Mouse (Mus musculus): ENCODE measurements around the gene Nfic. TPM values are rescaled to one million over a fixed set of nuclear protein-coding genes. Genes with fewer than 3 reads are reported as not detected.

Nfic gene
- polyA plus RNA-seq, 1 experiment: 33.6 TPM

DNA sequence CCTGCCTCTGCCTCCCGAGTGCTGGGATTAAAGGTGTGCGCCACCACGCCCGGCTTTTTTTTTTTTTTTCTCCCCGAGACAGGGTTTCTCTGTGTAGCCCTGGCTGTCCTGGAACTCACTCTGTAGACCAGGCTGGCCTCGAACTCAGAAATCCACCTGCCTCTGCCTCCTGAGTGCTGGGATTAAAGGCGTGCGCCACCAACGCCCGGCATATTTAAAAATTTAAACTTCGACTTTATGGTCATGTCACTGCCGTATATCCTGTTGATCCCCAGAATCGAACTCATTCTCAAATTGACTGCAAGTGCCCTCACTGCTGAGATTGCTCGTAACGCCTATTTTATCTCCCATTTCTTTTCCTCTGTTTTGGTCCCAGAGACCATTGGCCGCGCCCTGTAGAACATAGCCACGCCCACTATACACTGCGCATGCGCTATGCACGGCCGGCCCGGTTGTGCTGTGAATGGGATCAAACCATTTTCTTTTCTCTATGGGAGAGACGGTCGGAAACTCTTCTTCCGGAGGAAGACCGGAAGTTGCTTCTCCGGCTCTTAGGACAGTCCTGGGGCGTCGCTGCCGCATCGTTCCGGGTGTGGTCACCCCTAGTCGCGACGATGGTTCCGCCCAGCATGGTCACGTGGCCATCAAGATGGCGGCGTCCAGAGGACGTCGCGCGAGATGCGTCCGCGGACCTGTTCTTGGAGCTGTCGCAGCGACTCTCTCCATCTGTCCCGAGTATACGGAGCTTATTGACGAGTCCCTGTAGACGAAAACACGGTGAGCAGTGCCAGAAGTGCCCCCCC lies 71.4 kb downstream of the Nfic start, which contains the start of the genes Dohh and Gm48551:
Gene Dohh, plus strand, starts transcription at position 627 of the 803 bp plus-strand sequence.
Gene Gm48551, plus strand, starts transcription at position 665 of the 803 bp plus-strand sequence.
- peak; percentile 86 for DNase-seq (ENCODE audit: low read depth)

DNA sequence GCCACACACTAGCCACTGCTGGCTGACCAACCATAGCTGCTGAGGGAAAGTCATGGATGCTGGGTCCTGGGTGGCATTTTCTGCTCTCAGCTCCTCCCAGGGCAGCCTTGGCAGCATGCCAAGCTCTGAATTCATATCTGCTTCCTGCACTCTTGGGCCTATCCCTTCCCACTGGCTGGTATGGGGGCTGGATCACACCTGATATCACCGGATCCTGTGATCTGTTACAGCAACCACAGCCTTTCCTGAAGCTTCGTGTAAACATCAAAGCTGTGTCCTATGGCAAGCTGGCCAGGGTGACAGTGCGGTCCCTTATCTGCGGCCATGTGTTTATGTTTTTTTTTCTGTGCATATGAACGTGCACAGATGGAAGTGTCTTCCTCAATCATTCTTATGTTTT lies 73.4 kb downstream of the Nfic start:
- no peak for DNase-seq (ENCODE audit: low read depth)

DNA sequence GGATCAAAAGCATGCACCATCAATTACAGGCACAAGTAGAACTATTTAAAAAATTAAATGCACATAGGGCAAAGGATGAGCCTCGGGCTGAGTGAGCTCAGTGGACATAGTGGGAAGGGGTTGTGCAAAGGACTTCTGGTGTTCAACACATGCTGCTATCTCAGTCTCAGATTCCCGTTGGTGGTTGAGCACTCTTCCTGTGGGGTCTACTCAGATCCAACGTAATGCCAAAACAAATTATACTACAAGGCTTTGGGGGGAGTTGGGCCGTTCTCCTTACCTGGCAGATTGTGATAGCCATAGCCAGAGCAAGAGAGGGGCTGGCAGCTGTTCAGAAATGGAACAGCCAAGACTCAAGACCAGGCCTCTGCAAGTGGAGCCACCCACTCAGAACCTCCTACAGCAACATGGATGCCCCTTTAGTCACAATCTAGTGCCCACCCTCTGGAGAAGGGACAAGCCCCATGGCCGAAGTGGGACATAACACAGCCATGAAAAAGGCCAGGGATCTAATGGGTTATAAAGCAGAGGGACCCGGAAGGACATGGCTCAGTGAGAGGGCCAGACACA lies 75.5 kb downstream of the Nfic start:
- no peak for DNase-seq (ENCODE audit: low read depth)

DNA sequence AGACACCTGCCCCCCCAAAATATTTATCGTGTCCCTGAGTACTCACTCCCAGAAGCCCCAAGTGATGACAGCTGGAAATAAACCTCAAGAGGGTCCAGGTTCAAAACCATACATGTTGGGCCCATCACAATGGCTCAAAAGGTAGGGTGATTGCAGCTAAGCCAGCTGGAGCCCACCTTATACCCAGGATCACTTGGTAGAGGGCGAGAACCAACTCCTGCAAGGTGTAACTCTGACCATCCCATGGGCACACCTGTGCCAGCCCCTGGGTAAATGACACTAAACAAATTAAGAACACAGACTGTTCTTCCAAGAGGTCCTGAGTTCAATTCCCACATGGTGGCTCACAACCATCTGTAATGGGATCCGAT lies 76.3 kb downstream of the Nfic start:
- DNase-seq (ENCODE audit: low read depth): no peak

DNA sequence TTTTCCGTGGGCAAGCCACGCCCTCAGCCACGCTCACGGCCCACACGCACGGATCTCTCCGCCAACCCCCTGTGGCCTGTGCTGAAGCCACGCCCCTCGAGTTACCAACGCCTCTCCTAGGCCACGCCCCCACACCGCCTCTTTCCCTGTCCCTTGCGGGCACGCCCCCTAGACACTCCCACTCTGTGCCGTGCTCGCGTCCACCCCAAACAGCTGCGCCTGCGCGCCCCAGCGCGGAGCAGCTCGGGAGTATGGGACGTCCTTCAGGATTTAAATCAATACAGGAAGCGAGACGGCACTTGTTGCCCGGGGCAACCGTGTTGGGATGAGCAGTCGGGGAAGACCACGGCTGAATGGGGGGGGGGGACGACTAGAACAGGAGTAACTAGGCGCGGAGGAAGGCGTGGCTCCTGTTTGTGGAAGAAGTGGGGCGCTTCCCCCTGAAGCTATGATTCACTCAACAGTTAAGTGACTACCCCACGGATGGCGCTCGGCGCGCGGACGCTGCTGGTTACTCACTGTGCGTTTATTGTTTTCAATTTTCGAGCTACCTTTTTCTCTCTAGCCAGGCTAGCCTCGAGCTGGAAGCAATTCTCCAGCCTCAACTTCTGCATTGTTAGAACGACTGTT lies 76.8 kb downstream of the Nfic start:
- DNase-seq (ENCODE audit: low read depth): peak; percentile 91

DNA sequence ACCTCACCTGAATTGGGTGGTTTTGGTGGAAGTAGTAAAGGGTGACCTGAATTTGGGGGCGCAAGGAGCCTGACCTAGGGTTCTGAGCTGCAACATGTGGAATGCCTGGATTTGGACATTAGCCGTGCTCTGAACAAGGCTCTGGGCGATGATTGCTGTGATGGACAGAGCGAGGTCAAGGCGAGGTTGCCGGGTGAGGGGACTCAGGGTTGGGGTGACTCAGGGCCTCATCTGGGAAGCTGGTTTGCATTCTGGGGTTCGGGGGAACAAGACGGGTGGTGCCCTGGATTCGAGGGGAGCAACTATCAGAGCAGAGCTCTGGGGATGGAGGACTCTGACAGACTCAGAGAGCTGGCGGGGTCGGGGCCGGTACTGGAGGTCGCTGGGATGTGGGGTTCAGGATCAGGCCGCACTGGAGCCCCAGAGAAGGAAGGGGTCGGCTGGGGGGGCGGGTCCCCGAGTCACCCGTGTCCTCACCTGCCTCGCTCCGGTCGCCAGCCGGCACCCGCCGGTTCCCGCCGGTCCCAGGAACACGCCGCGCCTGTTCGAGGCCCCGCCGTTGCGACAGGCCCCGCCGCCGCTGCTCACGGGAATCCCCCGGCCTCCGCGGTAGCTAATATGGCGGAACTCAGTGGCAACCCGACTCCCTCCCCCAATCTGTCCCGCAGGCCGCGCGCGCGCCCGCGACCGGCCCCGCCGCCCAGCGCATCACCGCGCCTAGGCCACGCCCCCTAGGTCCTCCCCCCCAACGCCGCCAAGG lies 77.5 kb downstream of the Nfic start, which contains the start of gene Fzr1:
Gene Fzr1, minus strand, starts transcription at position 724 of the 760 bp plus-strand sequence.
- DNase-seq (ENCODE audit: low read depth): no peak

DNA sequence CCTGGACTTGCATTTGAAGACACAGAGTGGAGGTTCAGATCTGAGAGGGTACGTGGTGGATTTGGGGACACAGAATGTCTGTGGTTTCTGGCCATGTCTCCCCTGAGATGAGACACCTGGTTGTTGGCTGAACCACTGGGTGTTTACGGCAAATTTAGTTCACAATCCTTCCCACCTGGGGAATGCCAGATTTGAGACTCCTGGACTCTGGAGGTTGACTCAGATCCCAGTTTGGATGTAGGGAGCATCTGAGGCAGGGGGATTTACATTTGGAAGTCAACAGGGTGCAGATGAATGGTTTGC lies 78.1 kb downstream of the Nfic start:
- no peak for DNase-seq (ENCODE audit: low read depth)

DNA sequence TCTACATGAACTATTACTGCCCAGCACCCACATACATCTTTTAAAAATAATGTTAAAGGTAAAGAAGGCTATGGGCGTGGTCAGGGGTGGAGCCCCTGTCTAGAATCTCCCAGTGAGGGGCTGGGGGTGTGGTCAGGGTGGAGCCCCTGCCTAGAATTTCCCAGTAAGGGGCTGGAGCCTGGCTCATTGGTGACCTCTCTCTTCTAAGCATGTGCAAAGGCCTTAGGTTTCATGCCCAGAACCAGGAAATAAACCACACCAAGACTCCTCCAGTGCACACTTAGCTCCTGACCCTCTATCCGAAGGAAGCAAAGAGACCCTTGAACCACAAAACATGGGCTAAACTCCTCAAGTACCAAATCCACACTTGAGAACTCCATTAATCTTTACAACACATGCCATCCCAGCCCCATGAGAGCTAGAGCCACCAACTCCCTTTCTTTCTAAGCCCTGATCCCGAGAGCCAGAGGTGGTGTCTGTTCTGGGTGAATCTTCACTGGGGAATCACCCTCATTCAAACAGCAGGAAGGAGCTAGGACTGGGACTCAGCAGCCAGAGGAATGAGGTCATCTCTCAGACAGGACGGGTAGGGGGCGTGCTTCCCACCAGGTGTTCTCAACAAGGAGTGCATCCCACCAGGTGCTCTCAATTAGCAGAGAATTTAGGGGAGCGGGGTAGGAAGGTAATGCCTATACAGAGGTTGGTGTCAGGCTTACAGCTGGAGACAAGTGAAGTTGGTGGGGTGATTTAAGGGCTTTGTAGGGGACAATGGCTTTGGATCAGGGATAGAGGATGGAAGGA lies 78.7 kb downstream of the Nfic start:
- DNase-seq (ENCODE audit: low read depth): no peak

DNA sequence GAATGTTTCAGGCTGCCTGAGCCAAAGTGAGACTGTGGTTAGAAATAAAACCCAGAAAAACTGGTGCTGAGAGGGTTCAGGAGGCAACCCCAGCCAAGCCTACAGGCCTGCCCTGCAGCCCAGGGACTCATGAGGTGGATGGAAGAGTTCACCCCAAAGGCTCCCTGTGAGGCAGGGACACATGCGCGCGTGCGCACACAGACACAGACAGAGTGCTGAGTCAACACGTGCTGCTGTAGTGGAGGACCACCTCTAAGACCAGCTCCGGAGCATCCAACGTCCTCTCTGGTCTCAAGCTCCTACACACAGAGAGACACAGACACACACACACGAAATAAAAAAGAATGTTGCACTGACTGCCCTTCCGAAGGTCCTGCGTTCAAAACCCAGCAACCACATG lies 80.1 kb downstream of the Nfic start:
- DNase-seq (ENCODE audit: low read depth): no peak

DNA sequence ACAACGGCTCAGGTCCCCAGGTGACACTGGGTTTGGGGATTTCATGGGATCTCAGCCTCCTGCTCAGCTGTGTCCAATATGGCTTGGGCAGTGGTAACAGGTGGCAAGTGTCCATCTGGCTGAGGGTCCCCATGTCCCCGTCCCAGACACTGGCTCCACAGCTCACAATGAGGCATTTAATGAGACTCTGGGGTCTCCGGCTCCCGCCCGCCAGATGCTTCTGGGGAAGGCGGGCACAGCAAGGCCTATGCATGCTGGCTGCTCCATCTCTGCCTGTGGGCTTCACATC lies 88.3 kb downstream of the Nfic start:
- no peak for DNase-seq (ENCODE audit: low read depth)

DNA sequence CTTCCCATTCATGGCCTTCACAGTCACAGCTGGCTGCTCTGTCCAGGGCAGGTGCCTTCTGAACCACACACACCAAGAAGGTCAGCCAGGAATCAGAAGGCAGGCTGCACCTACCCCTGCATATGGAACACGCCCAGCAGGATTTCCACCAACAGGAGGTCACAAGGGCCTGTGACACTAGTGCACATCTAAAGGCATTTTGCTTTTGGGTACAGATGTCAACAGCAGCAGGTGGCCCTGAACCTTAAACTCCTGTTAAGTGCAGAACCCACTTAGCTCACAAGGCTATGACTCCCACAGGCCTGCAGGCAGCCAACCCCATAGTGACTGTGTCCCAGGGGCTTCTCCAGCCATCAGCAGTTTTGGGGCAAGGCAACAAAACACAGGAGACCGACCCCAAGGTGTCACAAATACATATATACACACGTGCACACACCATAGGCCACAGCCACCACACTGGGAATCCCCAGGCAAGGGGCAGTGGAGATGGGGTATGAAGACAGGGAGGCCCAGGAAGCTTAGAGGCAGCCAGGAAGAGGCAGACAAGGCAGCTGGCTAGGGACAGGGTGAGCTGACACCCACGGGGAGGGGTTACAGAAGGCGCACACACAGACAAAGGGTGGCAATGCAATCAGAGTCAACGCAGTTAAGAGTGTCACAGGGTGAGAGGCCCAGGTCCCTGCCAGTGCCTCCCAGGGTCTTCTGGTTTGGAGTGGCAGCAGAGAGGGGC lies 88.8 kb downstream of the Nfic start:
- DNase-seq (ENCODE audit: low read depth): no peak

DNA sequence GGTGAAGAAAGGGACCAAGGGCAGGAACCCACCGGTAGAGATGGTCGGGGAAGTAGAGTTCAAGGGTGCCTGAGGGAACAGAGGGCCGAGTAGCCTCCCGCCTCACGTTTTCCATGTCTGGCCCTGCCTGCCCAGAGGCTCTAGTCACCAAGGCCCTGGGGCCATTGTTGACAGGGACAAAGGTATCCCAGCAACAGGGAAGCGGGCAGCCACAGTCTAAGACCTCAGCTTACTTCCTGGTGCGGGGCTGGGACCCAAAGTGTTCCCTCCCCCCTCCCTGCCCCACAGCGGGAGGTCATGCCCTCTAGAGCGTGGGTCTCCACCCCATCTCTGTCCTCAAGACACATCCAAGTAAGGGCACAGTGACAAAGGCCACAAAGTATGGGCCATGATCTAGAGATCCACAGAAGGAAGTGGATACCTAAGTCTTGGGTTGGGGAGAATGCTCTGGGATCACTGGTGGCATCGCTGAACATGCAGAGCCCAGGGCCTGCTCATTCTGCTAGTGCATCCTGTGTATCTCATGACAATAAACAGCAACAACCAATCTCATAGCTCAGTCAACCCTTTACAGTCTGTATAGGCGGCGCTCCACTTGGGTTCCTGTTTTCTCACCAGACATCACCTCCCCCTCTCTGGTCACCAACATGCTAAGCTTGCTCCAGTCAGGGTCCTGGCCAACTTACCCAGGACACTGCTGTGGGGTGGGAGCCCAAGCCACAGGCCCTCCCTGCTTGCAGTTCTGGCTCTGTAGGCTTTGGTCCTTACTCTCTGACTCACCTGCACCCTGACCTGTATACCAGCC lies 89.6 kb downstream of the Nfic start, which contains the start of gene 4930404N11Rik:
Gene 4930404N11Rik, minus strand, starts transcription at position 145 of the 805 bp plus-strand sequence.
- DNase-seq (ENCODE audit: low read depth): no peak

DNA sequence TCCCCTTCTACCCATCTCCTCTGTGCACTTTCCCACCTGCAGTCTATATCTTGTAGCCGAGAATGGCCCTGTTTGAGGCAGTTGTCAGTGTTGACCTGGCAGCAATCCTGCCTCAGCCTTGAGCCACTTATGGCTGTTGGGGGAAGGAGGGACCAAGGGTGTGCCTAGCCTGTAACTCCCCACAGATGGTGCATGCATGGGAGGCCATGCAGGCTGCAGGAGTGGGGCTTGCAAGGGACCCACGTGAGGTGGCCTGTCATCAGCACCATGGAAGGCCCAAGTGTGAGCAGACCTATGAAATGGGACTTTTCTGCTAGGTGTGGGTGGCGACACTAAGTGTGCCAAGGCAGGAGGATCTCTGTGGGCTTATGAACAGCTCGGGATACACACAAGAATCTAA lies 90.4 kb downstream of the Nfic start:
- DNase-seq (ENCODE audit: low read depth): no peak

DNA sequence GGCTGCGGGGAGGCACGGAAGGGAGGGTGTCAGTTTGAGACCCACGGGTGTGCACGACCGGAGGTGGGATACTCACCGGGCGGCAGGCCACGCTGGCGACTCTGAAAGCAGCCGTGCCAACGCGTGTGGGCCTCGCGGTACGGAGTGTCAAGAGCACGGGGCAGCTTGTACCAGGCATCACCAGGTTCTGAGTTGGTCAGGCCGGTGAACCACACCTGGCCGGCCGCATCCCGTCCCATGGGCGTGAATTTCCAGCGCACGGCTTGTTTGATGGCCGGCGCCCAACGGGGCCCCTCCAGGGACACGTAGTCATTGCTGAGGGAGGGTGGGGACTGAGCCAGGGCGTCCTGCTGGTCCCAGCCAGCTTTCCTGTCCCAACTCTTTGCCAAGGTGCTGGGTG lies 90.8 kb downstream of the Nfic start:
- DNase-seq (ENCODE audit: low read depth): no peak

DNA sequence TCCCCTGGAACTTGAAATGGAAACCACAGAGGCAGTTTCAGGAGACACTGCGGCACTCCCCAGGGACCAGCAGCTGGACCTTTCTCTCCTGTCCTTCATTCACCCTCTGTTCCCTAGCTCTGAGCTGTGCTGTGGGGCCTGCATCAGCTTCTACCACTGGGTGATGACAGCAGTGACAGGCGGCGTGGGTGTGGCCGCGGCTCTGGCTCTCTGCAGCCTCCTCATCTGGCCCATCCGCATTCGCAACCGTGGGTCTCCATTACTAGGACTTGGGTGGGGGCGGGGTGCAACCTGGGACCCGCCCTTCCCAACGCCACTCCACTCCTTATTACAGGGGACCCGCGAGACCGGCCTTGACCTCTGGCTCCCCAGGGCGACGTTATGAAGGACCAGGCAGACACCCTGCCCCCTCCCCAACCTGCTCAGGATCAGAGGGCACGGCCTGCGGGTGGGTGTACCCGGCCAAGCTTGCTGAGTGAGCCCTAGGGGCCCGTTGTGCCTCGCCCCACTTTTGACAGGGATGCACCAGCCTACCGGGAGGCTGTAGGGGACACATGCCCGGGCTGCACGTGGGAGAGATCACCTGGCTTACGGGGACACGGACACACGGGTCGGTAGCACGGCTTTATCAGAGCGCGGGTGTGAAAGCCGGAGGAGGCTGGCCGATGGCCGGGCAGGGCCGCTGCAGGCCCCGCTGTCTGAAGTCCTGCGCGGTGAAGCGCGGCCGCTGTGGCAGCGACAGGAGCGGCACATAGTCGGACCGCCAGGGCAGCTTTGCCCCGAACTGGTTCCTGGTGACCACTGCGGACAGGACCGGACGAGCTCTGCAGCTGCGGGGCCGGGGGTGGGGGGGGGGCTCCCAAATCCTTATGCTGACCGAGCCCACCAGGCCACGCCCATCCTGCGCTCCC lies 91.7 kb downstream of the Nfic start:
- DNase-seq (ENCODE audit: low read depth): no peak

DNA sequence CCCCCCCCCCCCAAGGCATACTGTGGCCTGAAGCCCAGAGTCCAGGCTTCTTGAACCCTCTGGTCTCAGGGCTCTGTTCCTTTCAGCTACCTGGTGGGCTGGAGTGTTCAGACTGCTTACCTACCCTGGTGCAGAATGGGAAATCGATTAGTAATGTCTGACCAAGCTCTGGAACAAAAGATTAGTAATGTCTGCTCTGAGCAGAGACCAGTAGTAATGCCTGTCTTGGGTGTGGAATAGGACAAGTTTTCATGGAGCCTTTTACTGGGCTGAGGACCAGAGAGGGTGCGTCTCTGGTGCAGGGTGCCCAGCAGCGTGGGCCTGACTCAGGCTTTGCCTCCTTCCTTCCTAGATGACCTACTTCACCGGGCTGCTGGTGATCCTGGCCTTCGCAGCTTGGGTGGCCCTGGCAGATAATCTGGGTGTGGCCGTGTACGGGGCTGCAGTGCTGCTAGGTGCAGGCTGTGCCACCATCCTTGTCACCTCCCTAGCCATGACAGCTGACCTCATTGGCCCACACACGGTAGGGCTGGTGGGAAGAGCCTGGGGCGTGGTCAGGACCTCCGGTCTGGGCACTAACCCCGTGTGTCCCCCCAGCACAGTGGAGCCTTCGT lies 93.0 kb downstream of the Nfic start:
- no peak for DNase-seq (ENCODE audit: low read depth)

DNA sequence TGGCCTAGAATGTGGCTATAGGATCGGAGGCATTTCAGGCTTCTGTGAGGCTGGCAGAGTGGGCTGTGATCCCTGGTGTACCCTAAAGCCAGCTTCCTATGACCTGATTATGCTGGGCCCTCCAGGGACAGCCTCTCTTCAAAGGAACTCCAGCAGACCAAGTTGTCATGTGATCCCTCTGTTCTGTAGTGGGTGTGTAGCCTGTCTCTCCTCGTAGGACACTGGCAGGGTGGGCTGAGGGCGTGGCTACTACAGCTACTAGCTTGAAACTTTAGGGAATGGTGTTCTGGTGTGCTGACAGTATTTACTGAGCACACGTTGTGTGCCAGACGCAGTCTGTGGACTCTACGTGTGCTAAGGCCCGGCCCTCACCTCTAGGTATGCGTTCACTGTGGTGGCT lies 94.7 kb downstream of the Nfic start:
- no peak for DNase-seq (ENCODE audit: low read depth)

DNA sequence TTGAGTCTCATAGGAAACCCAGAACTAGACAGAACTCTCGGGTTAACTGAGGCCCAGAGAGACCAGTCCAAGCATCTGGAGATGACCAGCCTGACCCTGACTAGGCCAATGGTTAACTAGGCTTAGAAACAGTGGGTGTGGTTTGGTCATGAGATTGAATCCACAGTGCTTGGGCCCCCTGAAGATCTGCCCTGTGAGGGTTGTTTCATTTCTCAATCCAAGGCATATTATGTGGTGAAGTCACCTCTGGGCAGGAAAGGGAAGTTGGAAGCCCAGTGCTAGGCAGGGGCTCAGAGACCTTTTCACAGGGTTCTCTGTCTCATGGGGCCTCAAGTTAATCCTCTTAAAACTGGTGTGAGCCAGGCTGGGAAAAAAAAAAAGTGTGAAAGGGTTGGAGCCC lies 96.6 kb downstream of the Nfic start:
- DNase-seq (ENCODE audit: low read depth): no peak

DNA sequence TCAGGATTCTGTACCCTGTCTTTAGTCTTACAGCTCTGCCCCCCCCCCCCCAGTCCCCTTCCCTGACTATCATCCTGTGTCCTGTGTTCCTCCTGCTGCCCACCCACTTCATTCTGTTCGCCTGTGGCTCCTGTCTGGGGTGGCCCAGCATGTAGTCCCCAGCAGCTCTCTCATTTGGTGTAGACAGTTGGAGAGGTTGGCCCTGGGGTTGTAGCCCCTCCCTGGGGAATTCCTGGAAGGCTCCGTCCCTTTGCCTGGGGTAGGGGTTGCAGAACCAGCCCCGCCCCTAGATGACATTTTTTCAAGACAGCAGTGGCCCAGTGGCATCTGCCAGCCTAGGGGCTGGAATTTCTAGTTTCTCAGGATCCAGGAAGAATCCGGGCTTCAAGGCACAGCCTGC lies 97.2 kb downstream of the Nfic start:
- no peak for DNase-seq (ENCODE audit: low read depth)

Measured in gonadal fat pad, adult 2 months (tissue).